In genomic region chr4:151861806-151862739, GRCm38 (mm10) we compare ENCODE assay signal across 8 mouse cellular contexts. TPM values are rescaled to one million over a fixed set of nuclear protein-coding genes. Genes with fewer than 3 reads are reported as not detected.
A peak's percentile ranks its signal among the peaks of the same experiment; 100 is the strongest.
DNase-seq lines count a peak whose midpoint lies in the region; ATAC-seq and TF ChIP-seq lines count a peak whose summit lies in the region.

Camta1 (minus strand) TSS chr4:151861876.

- peak; percentile 99 for DNase-seq in CD8-positive naive resting alpha-beta T cell, adult 2 months (ENCODE audit: low read depth in 2 of 2, low spot score in 2 of 2)
- DNase-seq in c-Kit-positive CD71-negative TER-119-negative erythroid progenitor cells, embryonic 14.5 days (ENCODE audit: low read depth), result peak; percentile 99
- peak; percentile 99 for DNase-seq in forebrain, embryonic 10.5 days (ENCODE audit: extremely low spot score, low spot score)
- DNase-seq in kidney, postnatal 25 days, result peak; percentile 99 to 100
- DNase-seq in liver, embryonic 14.5 days (ENCODE audit: low read depth in 3 of 3, low spot score in 3 of 3), result peak; percentile 100
- peak; percentile 99 for DNase-seq in neural tube, embryonic 11.5 days (ENCODE audit: low spot score)
- DNase-seq in stomach, postnatal 0 days (ENCODE audit: low spot score), result peak; percentile 99

- TF ChIP-seq EP300 in liver, embryonic 14.5 days (IDR thresholded peaks at IDR 0.05; ENCODE audit: low read depth), result peak; percentile 48; the same call in 1 of the 2 replicates
- no peak for TF ChIP-seq EP300 in stomach, postnatal 0 days (optimal IDR thresholded peaks at IDR 0.05)

- H3K27ac ChIP-seq in forebrain, embryonic 10.5 days, result peak within 1 kb of the TSS; percentile 92
- H3K27ac ChIP-seq in heart, embryonic 15.5 days, result peak within 1 kb of the TSS; percentile 98
- peak within 1 kb of the TSS; percentile 85 for H3K27ac ChIP-seq in liver, embryonic 14.5 days
- peak within 1 kb of the TSS; percentile 86 for H3K27ac ChIP-seq in neural tube, embryonic 11.5 days (ENCODE audit: low read depth, low read length)
- H3K27ac ChIP-seq in stomach, postnatal 0 days (replicated peaks), result peak within 1 kb of the TSS; percentile 96

- peaks cover 2% of the 10 kb centered on the region for H3K36me3 ChIP-seq in forebrain, embryonic 10.5 days (replicated peaks)
- H3K36me3 ChIP-seq in heart, embryonic 15.5 days, result no peaks in the 10 kb centered on the region
- no peaks in the 10 kb centered on the region for H3K36me3 ChIP-seq in liver, embryonic 14.5 days (replicated peaks; ENCODE audit: control insufficient read depth, insufficient read depth, low read depth)
- no peaks in the 10 kb centered on the region for H3K36me3 ChIP-seq in neural tube, embryonic 11.5 days (ENCODE audit: control insufficient read depth, insufficient read depth, low read length)
- no peaks in the 10 kb centered on the region for H3K36me3 ChIP-seq in stomach, postnatal 0 days (ENCODE audit: control insufficient read depth, insufficient read depth, low read length)

- peak within 1 kb of the TSS; percentile 94 for H3K4me2 ChIP-seq in heart, embryonic 15.5 days
- peak within 1 kb of the TSS; percentile 78 for H3K4me2 ChIP-seq in liver, embryonic 14.5 days (ENCODE audit: low read depth)
- peak within 1 kb of the TSS; percentile 86 for H3K4me2 ChIP-seq in neural tube, embryonic 11.5 days (ENCODE audit: low read depth)
- H3K4me2 ChIP-seq in stomach, postnatal 0 days (replicated peaks; ENCODE audit: low read depth), result peak within 1 kb of the TSS; percentile 99

- H3K4me1 ChIP-seq in forebrain, embryonic 10.5 days, result peaks cover 28% of the 10 kb centered on the region
- peaks cover 29% of the 10 kb centered on the region for H3K4me1 ChIP-seq in heart, embryonic 15.5 days (replicated peaks)
- H3K4me1 ChIP-seq in liver, embryonic 14.5 days (replicated peaks; ENCODE audit: control insufficient read depth in 2 of 2, insufficient read depth in 2 of 2, low read length in 1 of 2), result peaks cover 24 to 28% of the 10 kb centered on the region in 2 experiments
- peaks cover 8% of the 10 kb centered on the region for H3K4me1 ChIP-seq in neural tube, embryonic 11.5 days (ENCODE audit: control insufficient read depth, insufficient read depth, low read length)
- no peaks in the 10 kb centered on the region for H3K4me1 ChIP-seq in stomach, postnatal 0 days (replicated peaks; ENCODE audit: control insufficient read depth, insufficient read depth)

- H3K9me3 ChIP-seq in forebrain, embryonic 10.5 days, result no peaks in the 10 kb centered on the region
- H3K9me3 ChIP-seq in heart, embryonic 15.5 days (replicated peaks), result no peaks in the 10 kb centered on the region
- H3K9me3 ChIP-seq in liver, embryonic 14.5 days (ENCODE audit: control insufficient read depth, low read length), result no peaks in the 10 kb centered on the region
- no peaks in the 10 kb centered on the region for H3K9me3 ChIP-seq in neural tube, embryonic 11.5 days (ENCODE audit: control insufficient read depth, low read length)
- no peaks in the 10 kb centered on the region for H3K9me3 ChIP-seq in stomach, postnatal 0 days (ENCODE audit: control insufficient read depth, low read length)

- ATAC-seq in heart, embryonic 15.5 days (replicated peaks; ENCODE audit: insufficient number of reproducible peaks, insufficient read depth, low FRiP score, low read depth), result peak; percentile 95
- ATAC-seq in liver, embryonic 14.5 days (ENCODE audit: insufficient read depth), result peak; percentile 91
- ATAC-seq in neural tube, embryonic 11.5 days (ENCODE audit: insufficient read depth, low FRiP score, low TSS enrichment), result peak; percentile 98
- ATAC-seq in stomach, postnatal 0 days (ENCODE audit: low FRiP score, low TSS enrichment), result peak; percentile 98

- WGBS in forebrain, embryonic 10.5 days, result under 1% methylated on average over 81 of the region's 85 CpGs
- WGBS in heart, embryonic 15.5 days, result under 1% methylated on average over 85 of the region's 85 CpGs
- under 1% methylated on average over 84 of the region's 85 CpGs for WGBS in liver, embryonic 14.5 days (ENCODE audit: insufficient replicate concordance)
- WGBS in neural tube, embryonic 11.5 days, result under 1% methylated on average over 73 of the region's 85 CpGs
- under 1% methylated on average over 71 of the region's 85 CpGs for WGBS in stomach, postnatal 0 days

- H3K9ac ChIP-seq in heart, embryonic 15.5 days, result peak within 1 kb of the TSS; percentile 88
- H3K9ac ChIP-seq in liver, embryonic 14.5 days (replicated peaks), result peak within 1 kb of the TSS; percentile 83
- H3K9ac ChIP-seq in neural tube, embryonic 11.5 days (ENCODE audit: low read length), result peak within 1 kb of the TSS; percentile 72
- peak within 1 kb of the TSS; percentile 85 for H3K9ac ChIP-seq in stomach, postnatal 0 days (ENCODE audit: low read length)

- H3K27me3 ChIP-seq in forebrain, embryonic 10.5 days (ENCODE audit: poor library complexity, severe bottlenecking), result no peaks in the 10 kb centered on the region
- H3K27me3 ChIP-seq in heart, embryonic 15.5 days, result no peaks in the 10 kb centered on the region
- no peaks in the 10 kb centered on the region for H3K27me3 ChIP-seq in liver, embryonic 14.5 days (ENCODE audit: control insufficient read depth, insufficient read depth, low read length)
- no peaks in the 10 kb centered on the region for H3K27me3 ChIP-seq in neural tube, embryonic 11.5 days (ENCODE audit: control insufficient read depth, insufficient read depth, low read length)
- no peaks in the 10 kb centered on the region for H3K27me3 ChIP-seq in stomach, postnatal 0 days (ENCODE audit: control insufficient read depth, insufficient read depth, low read length)

- peak within 1 kb of the TSS; percentile 83 for H3K4me3 ChIP-seq in forebrain, embryonic 10.5 days
- H3K4me3 ChIP-seq in heart, embryonic 15.5 days, result peak within 1 kb of the TSS; percentile 88
- H3K4me3 ChIP-seq in liver, embryonic 14.5 days (ENCODE audit: insufficient read depth in 1 of 2, low read depth in 2 of 2, low read length in 2 of 2), result peak within 1 kb of the TSS; percentile 83 to 91
- peak within 1 kb of the TSS; percentile 89 for H3K4me3 ChIP-seq in neural tube, embryonic 11.5 days (ENCODE audit: low read depth, low read length)
- peak within 1 kb of the TSS; percentile 68 for H3K4me3 ChIP-seq in stomach, postnatal 0 days (ENCODE audit: low read depth, low read length)

- peak; percentile 20; the same call in 1 of the 2 replicates for TF ChIP-seq CTCF in liver, embryonic 14.5 days (IDR thresholded peaks at IDR 0.05; ENCODE audit: low read depth)
- peak; percentile 11; the same call in 1 of the 2 replicates for TF ChIP-seq CTCF in stomach, postnatal 0 days (IDR thresholded peaks at IDR 0.05; ENCODE audit: low read depth)

RNA-seq across cellular contexts. Expression of gene Camta1, which starts in this region (rescaled TPM):
- 122 and 131 TPM in 2 replicates for polyA plus RNA-seq in forebrain, embryonic 10.5 days (2016; fragmentation: Nextera tagmentation; extraction: Ambion mirVana)
- polyA plus RNA-seq in heart, embryonic 15.5 days (2015; fragmentation: Nextera tagmentation; extraction: Ambion mirVana), result 116 and 165 TPM in 2 replicates
- polyA plus RNA-seq in liver, embryonic 14.5 days (2012; rRNA removed), result 4.8 and 7.3 TPM in 2 replicates
- polyA plus RNA-seq in liver, embryonic 14.5 days (2014; fragmentation: Nextera tagmentation; extraction: Ambion mirVana), result 31.0 and 32.8 TPM in 2 replicates
- 131 and 134 TPM in 2 replicates for polyA plus RNA-seq in neural tube, embryonic 11.5 days (2014; fragmentation: Nextera tagmentation; extraction: Ambion mirVana)
- 59.4 and 61.9 TPM in 2 replicates for polyA plus RNA-seq in stomach, postnatal 0 days (2015; fragmentation: Nextera tagmentation; extraction: Ambion mirVana)

Comparison
In these comparisons a context has a peak if more than half of its experiments do, and no peak if none do; other contexts are left out.
1. Peak in every context shown above with its lines: DNase-seq, ATAC-seq, H3K4me3 ChIP-seq and H3K27ac ChIP-seq.